Mouse (Mus musculus) layer of hippocampus, postnatal 14 days (tissue): Measurements from ENCODE around the gene Gpr152. TPM values are rescaled to one million over a fixed set of nuclear protein-coding genes. Genes with fewer than 3 reads are reported as not detected.

Source experiments
- total RNA-seq, 2 experiments: library from RNA; stranded (reverse); gene quantifications; 2 replicates each; pipeline ENCODE4 v1.2.3; 2021

Gene Gpr152
- total RNA-seq, 2 experiments from 2014 or later = not detected

Other genes with a start within 250 kb of the Gpr152 start
- 10 to 100 TPM; 15.4 to 20.2 TPM for gene Tcirg1, start 232.7 kb upstream of the Gpr152 start, total RNA-seq
- gene Ndufs8, start 227.0 kb upstream of the Gpr152 start, total RNA-seq = 100 to 1,000 TPM; 130 TPM
- gene Aldh3b1, start 210.0 kb upstream of the Gpr152 start, total RNA-seq = 1 to 10 TPM; 2.8 TPM
- 10 to 100 TPM; 17.1 to 18.1 TPM for gene Unc93b1, start 204.6 kb upstream of the Gpr152 start, total RNA-seq
- not detected for gene Aldh3b3, start 181.1 kb upstream of the Gpr152 start, total RNA-seq
- 1 to 10 TPM in 1 of 2 experiments, under 1 TPM in 1; 0.98 to 1.9 TPM for gene Aldh3b2, start 167.5 kb upstream of the Gpr152 start, total RNA-seq
- gene Acy3, start 153.2 kb upstream of the Gpr152 start, total RNA-seq = 1 to 10 TPM; 2.0 to 2.3 TPM
- gene Tbx10, start 147.0 kb upstream of the Gpr152 start, total RNA-seq = not detected
- 10 to 100 TPM; 12.3 to 12.5 TPM for gene Nudt8, start 139.2 kb upstream of the Gpr152 start, total RNA-seq
- gene Gm49405, start 139.2 kb upstream of the Gpr152 start, total RNA-seq = 1 to 10 TPM; 1.5 to 2.2 TPM
- gene Doc2g, start 136.5 kb upstream of the Gpr152 start, total RNA-seq = 1 to 10 TPM; 2.3 to 3.0 TPM
- 100 to 1,000 TPM; 234 to 250 TPM for gene Ndufv1, start 127.0 kb upstream of the Gpr152 start, total RNA-seq
- 100 to 1,000 TPM; 264 to 267 TPM for gene Gstp1, start 101.8 kb upstream of the Gpr152 start, total RNA-seq
- 10 to 100 TPM; 25.9 to 48.3 TPM for gene Gstp2, start 93.8 kb upstream of the Gpr152 start, total RNA-seq
- gene Gstp3, start 80.2 kb upstream of the Gpr152 start, total RNA-seq = not detected
- not detected for gene Cabp2, start 58.2 kb upstream of the Gpr152 start, total RNA-seq
- 10 to 100 TPM; 25.0 to 34.1 TPM for gene Cdk2ap2, start 42.6 kb upstream of the Gpr152 start, total RNA-seq
- 100 to 1,000 TPM; 192 to 214 TPM for gene Pitpnm1, start 39.8 kb upstream of the Gpr152 start, total RNA-seq
- 10 to 100 TPM; 73.9 to 83.2 TPM for gene Aip, start 13.9 kb upstream of the Gpr152 start, total RNA-seq
- gene Cabp4, start 4.2 kb downstream of the Gpr152 start, total RNA-seq = not detected
- gene Coro1b, start 8.8 kb downstream of the Gpr152 start, total RNA-seq = 100 to 1,000 TPM in 1 of 2 experiments, 10 to 100 TPM in 1; 91.1 to 102 TPM
- gene Ptprcap, start 13.8 kb downstream of the Gpr152 start, total RNA-seq = 1 to 10 TPM in 1 of 2 experiments, under 1 TPM in 1; 0.99 to 2.5 TPM
- gene Rps6kb2, start 23.6 kb downstream of the Gpr152 start, total RNA-seq = 10 to 100 TPM; 32.6 to 40.9 TPM
- 1 to 10 TPM; 4.0 to 4.9 TPM for gene Carns1, start 35.7 kb downstream of the Gpr152 start, total RNA-seq
- 1 to 10 TPM in 1 of 2 experiments, under 1 TPM in 1; 0.74 to 1.8 TPM for gene Tbc1d10c, start 51.5 kb downstream of the Gpr152 start, total RNA-seq
- 100 to 1,000 TPM; 281 TPM for gene Ppp1ca, start 52.3 kb downstream of the Gpr152 start, total RNA-seq
- 1 to 10 TPM; 6.6 to 6.7 TPM for gene Rad9a, start 61.9 kb downstream of the Gpr152 start, total RNA-seq
- under 1 TPM; 0.88 to 0.90 TPM for gene Clcf1, start 74.5 kb downstream of the Gpr152 start, total RNA-seq
- gene AC109138.7, start 74.6 kb downstream of the Gpr152 start, total RNA-seq = not detected
- 10 to 100 TPM; 11.9 to 13.5 TPM for gene Pold4, start 92.1 kb downstream of the Gpr152 start, total RNA-seq
- gene Ssh3, start 129.4 kb downstream of the Gpr152 start, total RNA-seq = 10 to 100 TPM; 51.6 to 55.7 TPM
- 10 to 100 TPM; 70.3 to 81.8 TPM for gene Ankrd13d, start 143.3 kb downstream of the Gpr152 start, total RNA-seq
- 100 to 1,000 TPM; 146 to 150 TPM for gene Grk2, start 166.4 kb downstream of the Gpr152 start, total RNA-seq